Mouse (Mus musculus) layer of hippocampus, postnatal 36 days (tissue): ENCODE measurements around the gene Ncs1. TPM values are rescaled to one million over a fixed set of nuclear protein-coding genes. Genes with fewer than 3 reads are reported as not detected.

ENCODE experiments used
- DNase-seq, 2 experiments: peaks; one replicate each; pipeline ENCODE4 v3.0.0; 2022
- total RNA-seq, 2 experiments: library from RNA; stranded (reverse); gene quantifications; 2 replicates each; pipeline ENCODE4 v1.2.3; 2021

The Ncs1 gene
- total RNA-seq, 2 experiments from 2014 or later: 291 to 311 TPM

GRCm38 (mm10) chr2:31341726-31342535, 96.3 kb downstream of the Ncs1 start:
- DNase-seq: no peak

Other genes starting within 250 kb of the Ncs1 start
- gene Fnbp1, start 103.8 kb upstream of the Ncs1 start, total RNA-seq: 100 to 1,000 TPM; 104 to 118 TPM
- 10 to 100 TPM; 41.7 to 47.4 TPM for gene Gpr107, start 93.5 kb upstream of the Ncs1 start, total RNA-seq
- gene Hmcn2, start 68.6 kb downstream of the Ncs1 start, total RNA-seq: under 1 TPM; 0.23 to 0.35 TPM
- 10 to 100 TPM; 19.5 to 21.8 TPM for gene Ass1, start 224.4 kb downstream of the Ncs1 start, total RNA-seq